Mouse (Mus musculus) MEL (cell line): ENCODE data around the gene Pcgf2. TPM values are rescaled to one million over a fixed set of nuclear protein-coding genes. Genes with fewer than 3 reads are reported as not detected.

Experiments used
- DNase-seq: peaks from one replicate; pipeline ENCODE4 v3.0.0; 2011; ENCODE audit warnings: low read depth, low spot score
- H3K27ac ChIP-seq: 2 replicates; pipeline ENCODE4 v1.5.1; 2012; ENCODE audit warnings: low read depth, mild to moderate bottlenecking, control low read depth, low read length, moderate library complexity; ENCODE audit not compliant: control insufficient read depth
- H3K27me3 ChIP-seq, 2 experiments: fragments of 150-350 bp in 1 of 2; sonication (generic) in 1 of 2; 2 replicates each; pipeline ENCODE4 v1.6.1; 2012; ENCODE audit warnings: low read length in 2 of 2, mild to moderate bottlenecking in 2 of 2, improper control_type of control experiment in 1 of 2, moderate library complexity in 1 of 2; ENCODE audit not compliant: insufficient read depth in 2 of 2, control insufficient read depth in 1 of 2
- H3K36me3 ChIP-seq, 2 experiments: 2 replicates each; pipeline ENCODE4 v1.6.1; 2012 to 2014; ENCODE audit warnings: low read length in 2 of 2, improper control_type of control experiment in 1 of 2, inconsistent platforms in 1 of 2, mild to moderate bottlenecking in 1 of 2; ENCODE audit not compliant: insufficient read depth in 2 of 2, control insufficient read depth in 1 of 2
- H3K4me1 ChIP-seq, 2 experiments: fragments of 150-350 bp in 1 of 2; sonication (generic) in 1 of 2; 2 replicates each; pipeline ENCODE4 v1.6.1; 2012; ENCODE audit warnings: low read length in 2 of 2, improper control_type of control experiment in 1 of 2, mild to moderate bottlenecking in 1 of 2; ENCODE audit not compliant: insufficient read depth in 2 of 2, control insufficient read depth in 1 of 2
- H3K4me3 ChIP-seq, 2 experiments: fragments of 150-350 bp in 1 of 2; sonication (generic) in 1 of 2; 2 replicates each; pipeline ENCODE4 v1.5.1; 2012; ENCODE audit warnings: low read depth in 2 of 2, low read length in 2 of 2, mild to moderate bottlenecking in 2 of 2, moderate library complexity in 2 of 2, control low read depth in 1 of 2, improper control_type of control experiment in 1 of 2; ENCODE audit not compliant: control insufficient read depth in 1 of 2, insufficient read depth in 1 of 2
- H3K79me2 ChIP-seq: 2 replicates; pipeline ENCODE4 v1.6.1; 2012; ENCODE audit warnings: mild to moderate bottlenecking, low read length, moderate library complexity; ENCODE audit not compliant: control insufficient read depth, poor library complexity, insufficient read depth
- H3K9ac ChIP-seq: 2 replicates; pipeline ENCODE4 v1.6.1; 2012; ENCODE audit warnings: low read depth, mild to moderate bottlenecking, control low read depth, low read length, moderate library complexity; ENCODE audit not compliant: control insufficient read depth, poor library complexity, severe bottlenecking
- H3K9me3 ChIP-seq: fragments of 150-350 bp; sonication (generic); replicated peaks from 2 replicates; pipeline ENCODE4 v1.6.1; 2012; ENCODE audit warnings: mild to moderate bottlenecking, low read length, improper control_type of control experiment, moderate library complexity; ENCODE audit not compliant: insufficient read depth
- CHD1 ChIP-seq: IDR thresholded peaks from 2 replicates; pipeline ENCODE4 v1.6.1; 2012; ENCODE audit warnings: low read depth, mild to moderate bottlenecking, inconsistent platforms, low read length, improper control_type of control experiment
- CHD2 ChIP-seq: IDR thresholded peaks from 2 replicates; pipeline ENCODE4 v1.6.1; 2011; ENCODE audit warnings: low read length, improper control_type of control experiment
- CTCF ChIP-seq, 3 experiments: IDR thresholded peaks in 2 of 3; conservative IDR thresholded peaks in 1 of 3; 2 replicates each; pipeline ENCODE4 v1.5.1; 2011 to 2012; ENCODE audit warnings: low read length in 3 of 3, low read depth in 2 of 3, mild to moderate bottlenecking in 2 of 3, improper control_type of control experiment in 1 of 3, inconsistent platforms in 1 of 3, mixed read lengths in 1 of 3, moderate library complexity in 1 of 3; ENCODE audit not compliant: control insufficient read depth in 1 of 3, insufficient read depth in 1 of 3, poor library complexity in 1 of 3, severe bottlenecking in 1 of 3
- E2F4 ChIP-seq: IDR thresholded peaks from 2 replicates; pipeline ENCODE4 v1.6.1; 2011; ENCODE audit warnings: low read depth, low read length, improper control_type of control experiment, borderline replicate concordance
- ELF1 ChIP-seq: IDR thresholded peaks from 2 replicates; pipeline ENCODE4 v1.6.1; 2014; ENCODE audit warnings: low read depth, mild to moderate bottlenecking, inconsistent platforms, low read length, improper control_type of control experiment, moderate library complexity
- HCFC1 ChIP-seq: IDR thresholded peaks from 2 replicates; pipeline ENCODE4 v1.6.1; 2012; ENCODE audit warnings: low read depth, mild to moderate bottlenecking, inconsistent platforms, low read length, improper control_type of control experiment, moderate library complexity
- KAT2A ChIP-seq: conservative IDR thresholded peaks from 2 replicates; pipeline ENCODE4 v1.6.1; 2012; ENCODE audit warnings: low read depth, low read length, improper control_type of control experiment, inconsistent platforms
- MAX ChIP-seq: IDR thresholded peaks from 2 replicates; pipeline ENCODE4 v1.6.1; 2011; ENCODE audit warnings: low read length, improper control_type of control experiment
- MAZ ChIP-seq: IDR thresholded peaks from 2 replicates; pipeline ENCODE4 v1.6.1; 2012; ENCODE audit warnings: low read depth, mild to moderate bottlenecking, inconsistent platforms, low read length, improper control_type of control experiment
- MXI1 ChIP-seq: IDR thresholded peaks from 2 replicates; pipeline ENCODE4 v1.6.1; 2011; ENCODE audit warnings: mild to moderate bottlenecking, low read depth, low read length, improper control_type of control experiment
- MYC ChIP-seq: IDR thresholded peaks from 2 replicates; pipeline ENCODE4 v1.6.1; 2011; ENCODE audit warnings: low read depth, mild to moderate bottlenecking, low read length, improper control_type of control experiment, moderate library complexity
- NELFE ChIP-seq: IDR thresholded peaks from 2 replicates; pipeline ENCODE4 v1.6.1; 2011; ENCODE audit warnings: low read depth, low read length, improper control_type of control experiment
- POLR2A ChIP-seq, 2 experiments: IDR thresholded peaks; 2 replicates each; pipeline ENCODE4 v1.6.1; 2011 to 2012; ENCODE audit warnings: low read length in 2 of 2, mild to moderate bottlenecking in 2 of 2, control low read depth in 1 of 2, improper control_type of control experiment in 1 of 2, low read depth in 1 of 2, moderate library complexity in 1 of 2; ENCODE audit not compliant: control insufficient read depth in 1 of 2, insufficient read depth in 1 of 2, poor library complexity in 1 of 2
- POLR2AphosphoS2 ChIP-seq: IDR thresholded peaks from 2 replicates; pipeline ENCODE4 v1.6.1; 2011; ENCODE audit warnings: low read length, improper control_type of control experiment
- POLR2AphosphoS5 ChIP-seq: IDR thresholded peaks from 2 replicates; pipeline ENCODE4 v1.6.1; 2012; ENCODE audit warnings: low read depth, borderline replicate concordance, mild to moderate bottlenecking, inconsistent platforms, low read length, moderate library complexity, mixed read lengths
- RCOR1 ChIP-seq: IDR thresholded peaks from 2 replicates; pipeline ENCODE4 v1.6.1; 2012; ENCODE audit warnings: low read depth, mild to moderate bottlenecking, inconsistent platforms, low read length, improper control_type of control experiment
- TCF12 ChIP-seq: IDR thresholded peaks from 2 replicates; pipeline ENCODE4 v1.6.1; 2014; ENCODE audit warnings: low read depth, mild to moderate bottlenecking, inconsistent platforms, low read length, improper control_type of control experiment, moderate library complexity
- USF2 ChIP-seq, 2 experiments: IDR thresholded peaks; 2 replicates each; pipeline ENCODE4 v1.6.1; 2011 to 2012; ENCODE audit warnings: improper control_type of control experiment in 2 of 2, low read length in 2 of 2, borderline replicate concordance in 1 of 2, inconsistent platforms in 1 of 2, low read depth in 1 of 2, mild to moderate bottlenecking in 1 of 2; ENCODE audit not compliant: insufficient read depth in 1 of 2
- ZC3H11A ChIP-seq: IDR thresholded peaks from 2 replicates; pipeline ENCODE4 v1.6.1; 2012; ENCODE audit warnings: low read depth, mild to moderate bottlenecking, inconsistent platforms, low read length, improper control_type of control experiment
- ZMIZ1 ChIP-seq: IDR thresholded peaks from 2 replicates; pipeline ENCODE4 v1.6.1; 2012; ENCODE audit warnings: low read depth, mild to moderate bottlenecking, inconsistent platforms, low read length, improper control_type of control experiment, moderate library complexity
- polyA plus RNA-seq, 2 experiments: library from polyadenylated mRNA; stranded (reverse) in 1 of 2; unstranded in 1 of 2; fragments of >175 nt in 1 of 2; fragments of >200 nt in 1 of 2; gene quantifications; 2 replicates each; pipeline versions ENCODE4 v1.2.1 to v1.2.4; 2012; ENCODE audit warnings: low replicate concordance in 2 of 2, low read depth in 1 of 2; ENCODE audit not compliant: insufficient read length in 2 of 2, insufficient read depth in 1 of 2, missing spikeins in 1 of 2
- total RNA-seq: library from RNA; depleted of rRNA; stranded (reverse); fragments of 300-350 nt; gene quantifications from 2 replicates; pipeline ENCODE4 v1.2.3, GENCODE M21; 2012

Gene Pcgf2
- total and polyA plus RNA-seq, 3 experiments, result 12.3 to 38.7 TPM; not detected in 1

DNA sequence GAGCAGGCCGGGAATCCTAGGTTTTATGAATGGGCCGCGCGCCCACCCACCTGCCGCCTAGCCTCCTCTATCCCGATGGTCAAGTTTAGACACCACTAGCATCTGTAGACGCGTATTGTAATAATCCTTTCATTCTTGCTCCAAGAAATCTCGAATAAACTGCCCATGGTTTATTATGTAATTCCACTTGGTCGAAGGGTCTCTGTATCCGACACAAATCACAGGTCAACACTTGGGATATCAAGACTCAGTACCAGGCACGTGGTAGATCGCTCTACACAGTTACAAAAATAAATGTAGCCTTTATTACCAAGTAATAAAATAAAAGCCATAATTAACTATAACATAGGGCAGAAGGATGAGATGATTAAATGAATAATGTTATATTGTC is 45.0 kb upstream of the Pcgf2 start:
- peaks cover 34% of the 10 kb centered on the region for H3K79me2 ChIP-seq
- peak overlapping the region; percentile 49 to 86 for H3K4me3 ChIP-seq
- peaks cover 2 to 7% of the 10 kb centered on the region in 2 experiments; a peak in 2 of 4 replicates for H3K4me1 ChIP-seq
- no peak for DNase-seq
- TF ChIP-seq MYC (peak; percentile 67; the same call in 1 of the 2 replicates), TCF12 (no peak), POLR2AphosphoS2 (0 out of 2 replicates have a peak, but pooled peaks have one; percentile 14)
- TF ChIP-seq, all 39 proteins: peak for 2
- H3K9me3 ChIP-seq, result no peaks in the 10 kb centered on the region
- H3K36me3 ChIP-seq, result peaks cover under 1 to 12% of the 10 kb centered on the region in 2 experiments; a peak in 3 of 4 replicates
- peak overlapping the region; percentile 48 for H3K9ac ChIP-seq
- no peak overlapping the region for H3K27ac ChIP-seq
- no peaks in the 10 kb centered on the region for H3K27me3 ChIP-seq

DNA sequence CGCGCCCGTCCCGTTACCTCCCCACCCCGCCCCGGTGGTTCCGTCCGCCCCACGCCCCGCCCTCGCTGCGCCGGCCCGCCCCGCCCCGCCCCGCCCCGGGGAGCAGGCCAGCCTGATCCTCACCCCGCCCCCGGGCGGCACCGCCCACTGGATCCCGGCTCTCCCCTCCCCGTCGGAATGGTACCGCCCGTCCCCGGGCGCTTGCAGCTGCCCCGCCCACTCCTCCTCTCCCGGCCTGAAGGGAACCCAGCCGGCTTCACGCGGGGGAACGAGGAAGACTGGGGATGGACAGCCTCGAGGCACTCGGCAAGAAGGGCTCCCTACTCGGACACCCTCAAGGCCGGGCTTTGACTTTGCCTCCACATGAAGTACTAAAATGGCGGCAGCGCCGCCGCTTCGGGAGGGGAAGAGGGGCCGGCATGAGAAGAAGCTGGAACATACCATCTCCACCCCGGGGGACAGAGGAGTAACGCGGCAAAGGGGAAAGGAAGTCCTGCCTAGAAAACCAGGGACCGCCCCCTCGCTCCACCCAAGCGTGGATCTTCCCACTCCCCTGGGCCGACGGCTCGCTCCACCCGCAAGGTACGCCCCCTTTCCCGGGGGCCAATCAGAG is 44.5 kb upstream of the Pcgf2 start:
- Histone ChIP-seq H3K9ac (peak overlapping the region; percentile 95), H3K27me3 (no peaks in the 10 kb centered on the region), H3K27ac (peak overlapping the region; percentile 93), H3K36me3 (peaks cover 0 to 11% of the 10 kb centered on the region in 2 experiments; a peak in 2 of 4 replicates), H3K4me1 (peaks cover 2 to 7% of the 10 kb centered on the region in 2 experiments; a peak in 2 of 4 replicates), H3K4me3 (peak overlapping the region; percentile 86 to 89)
- TF ChIP-seq HCFC1, result peak; percentile 69; the same call in 1 of the 2 replicates
- TF ChIP-seq RCOR1, result no peak
- 0 out of 6 replicates have a peak, but pooled peaks of 1 of the 3 experiments have one; percentile 0 for TF ChIP-seq CTCF (IDR thresholded peaks at IDR 0.05 in 2 of 3, conservative IDR thresholded peaks at IDR 0.05 in 1 of 3; ENCODE audit: control insufficient read depth in 1 of 3, insufficient read depth in 1 of 3, low read depth in 2 of 3, low read length in 3 of 3, poor library complexity in 1 of 3, severe bottlenecking in 1 of 3)
- TF ChIP-seq KAT2A, result no peak
- TF ChIP-seq USF2 (IDR thresholded peaks at IDR 0.05; ENCODE audit: borderline replicate concordance in 1 of 2, insufficient read depth in 1 of 2, low read depth in 1 of 2, low read length in 2 of 2), result no peak
- no peak for TF ChIP-seq ZMIZ1
- 0 out of 2 replicates have a peak, but pooled peaks have one; percentile 8 for TF ChIP-seq MAX
- TF ChIP-seq CHD1, result peak; percentile 98
- TF ChIP-seq ELF1, result peak; percentile 43
- no peak for TF ChIP-seq POLR2AphosphoS5
- peak; percentile 60; the same call in 1 of the 2 replicates for TF ChIP-seq MXI1
- TF ChIP-seq MAZ, result peak; percentile 93
- no peak for TF ChIP-seq MYC
- TF ChIP-seq CHD2, result no peak
- peak; percentile 44 for TF ChIP-seq NELFE
- TF ChIP-seq E2F4, result no peak
- no peak for TF ChIP-seq ZC3H11A
- TF ChIP-seq POLR2AphosphoS2, result peak; percentile 74
- TF ChIP-seq POLR2A (IDR thresholded peaks at IDR 0.05; ENCODE audit: control insufficient read depth in 1 of 2, insufficient read depth in 1 of 2, low read depth in 1 of 2, low read length in 2 of 2, poor library complexity in 1 of 2), result peak in 1 of 2 experiments; percentile 86; a peak in 2 of 4 replicates
- TF ChIP-seq, all 39 proteins: peak for 10
- peak; percentile 100 for DNase-seq
- peaks cover 39% of the 10 kb centered on the region for H3K79me2 ChIP-seq
- no peaks in the 10 kb centered on the region for H3K9me3 ChIP-seq
